Mouse (Mus musculus) thymus, postnatal 0 days (tissue): ENCODE results near the gene Pcyt2. TPM values are rescaled to one million over a fixed set of nuclear protein-coding genes. Genes with fewer than 3 reads are reported as not detected.

Experiments used
- DNase-seq: peaks from one replicate; pipeline ENCODE4 v3.0.0-alpha.2; 2015; ENCODE audit warnings: low spot score
- polyA plus RNA-seq: library from polyadenylated mRNA; unstranded; fragments of >200 nt; fragmentation: Nextera tagmentation; extraction: Ambion mirVana; gene quantifications from 2 replicates; pipeline ENCODE4 v1.2.1, GENCODE M21; 2015

Gene Pcyt2
- polyA plus RNA-seq, 1 experiment from 2014 or later: 114 TPM

- DNase-seq: no peak
Observed at GRCm38 (mm10) chr11:120618619-120619535, 1.1 kb upstream of the Pcyt2 start.

GRCm38 (mm10) chr11:120616617-120617294 lies 980 bp downstream of the Pcyt2 start:
- no peak for DNase-seq

DNA sequence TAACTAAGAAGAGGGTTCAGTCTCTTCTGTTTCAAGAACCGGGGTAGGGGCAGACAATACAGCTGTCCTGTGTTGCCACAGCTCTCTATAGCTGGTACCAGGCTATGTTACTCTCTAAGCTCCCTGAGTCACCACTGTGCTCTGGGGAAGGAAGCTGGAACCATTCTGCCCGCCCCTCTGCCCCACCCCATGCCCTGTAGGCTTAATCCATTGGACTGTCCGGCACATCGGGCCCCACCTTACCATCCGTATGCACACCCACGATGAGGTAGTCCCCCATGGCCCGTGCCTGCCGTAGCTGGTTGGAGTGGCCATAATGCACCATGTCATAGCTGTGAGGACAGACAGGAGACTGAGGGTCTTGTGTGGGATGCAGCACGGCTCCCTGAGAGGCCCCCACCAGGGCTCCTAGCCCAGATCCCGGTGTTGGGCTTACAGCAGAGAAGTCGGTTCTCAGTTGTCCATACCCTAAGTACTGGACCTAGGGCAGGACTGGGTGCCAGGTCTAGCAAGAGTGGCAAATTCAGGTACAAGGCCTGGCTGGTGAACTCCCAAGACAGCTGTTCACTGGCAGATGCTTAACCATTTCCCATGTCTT lies 2.0 kb downstream of the Pcyt2 start:
- no peak for DNase-seq

GRCm38 (mm10) chr11:120615167-120615566 lies 2.6 kb downstream of the Pcyt2 start:
- no peak for DNase-seq

DNA sequence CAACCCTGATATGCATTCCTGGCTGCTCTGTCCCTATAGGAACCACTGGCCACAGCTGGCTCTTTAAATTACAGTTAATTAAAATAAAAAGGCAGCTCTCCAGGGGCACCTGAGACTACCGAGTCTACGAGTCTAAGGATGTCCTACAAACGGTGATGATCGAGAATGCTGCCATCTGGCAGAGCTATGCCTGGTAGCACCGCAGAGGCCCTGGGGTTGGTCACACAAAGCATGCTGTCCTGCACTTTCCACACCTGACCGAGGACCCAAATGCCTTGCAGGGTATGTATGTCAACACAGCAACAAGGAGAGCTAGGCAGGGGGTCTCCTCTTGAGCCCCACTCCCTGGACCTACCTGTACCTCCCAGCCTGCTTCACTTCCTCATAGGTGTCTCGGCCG lies 3.8 kb downstream of the Pcyt2 start:
- no peak for DNase-seq

DNA sequence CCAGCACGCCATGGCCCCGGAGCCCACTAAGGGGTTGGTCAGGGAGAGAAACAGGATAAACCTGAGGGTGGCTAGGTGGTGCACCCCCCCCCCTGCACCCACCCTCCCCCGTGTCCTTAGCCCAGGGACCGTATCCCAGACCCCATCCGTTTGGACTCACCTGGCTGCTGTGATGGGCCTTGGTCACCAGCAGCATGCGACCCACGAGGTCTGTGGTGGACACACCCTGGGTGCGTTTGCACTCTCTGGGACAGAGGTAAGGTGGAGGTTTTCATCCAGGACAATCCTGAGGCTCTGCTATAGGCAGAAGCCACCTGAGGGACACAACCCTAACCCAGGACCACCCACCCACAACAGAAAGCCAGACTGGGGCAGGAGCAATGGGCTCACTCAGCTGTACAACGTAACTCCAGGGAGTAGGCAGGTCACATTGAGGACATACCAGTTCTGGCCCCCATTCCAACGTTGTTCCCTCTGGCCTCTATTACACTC lies 4.2 kb downstream of the Pcyt2 start:
- DNase-seq: no peak

GRCm38 (mm10) chr11:120612763-120613162 lies 5.0 kb downstream of the Pcyt2 start:
- DNase-seq: peak; percentile 75

DNA sequence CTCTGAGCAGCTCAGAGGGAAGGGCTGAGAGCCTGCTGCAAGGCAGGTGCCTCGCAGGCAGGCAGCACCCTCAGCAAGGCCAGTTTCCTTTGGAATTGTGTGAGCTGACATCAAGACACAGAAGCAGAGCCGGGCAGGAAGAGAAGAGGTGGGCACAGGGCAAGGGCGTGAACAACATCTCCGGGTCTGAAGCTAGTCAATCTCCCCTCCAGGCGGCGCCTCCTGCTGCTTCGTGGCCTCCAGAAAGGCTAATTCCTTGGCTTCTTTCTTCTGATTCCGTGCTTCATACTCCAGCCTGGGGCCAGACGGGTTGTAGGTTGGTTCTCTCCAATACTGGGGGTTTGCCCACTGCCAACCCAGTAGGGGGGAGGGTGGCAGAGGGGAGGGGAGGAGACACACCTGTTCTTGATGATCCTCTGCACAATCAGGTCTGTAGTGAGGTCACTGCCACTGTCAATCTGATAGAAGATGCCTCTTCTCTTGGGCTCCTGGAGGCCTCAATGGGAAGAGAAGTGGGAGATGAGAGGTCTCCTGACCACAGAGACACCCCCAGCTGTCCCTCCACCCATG lies 7.2 kb downstream of the Pcyt2 start:
- DNase-seq: no peak

DNA sequence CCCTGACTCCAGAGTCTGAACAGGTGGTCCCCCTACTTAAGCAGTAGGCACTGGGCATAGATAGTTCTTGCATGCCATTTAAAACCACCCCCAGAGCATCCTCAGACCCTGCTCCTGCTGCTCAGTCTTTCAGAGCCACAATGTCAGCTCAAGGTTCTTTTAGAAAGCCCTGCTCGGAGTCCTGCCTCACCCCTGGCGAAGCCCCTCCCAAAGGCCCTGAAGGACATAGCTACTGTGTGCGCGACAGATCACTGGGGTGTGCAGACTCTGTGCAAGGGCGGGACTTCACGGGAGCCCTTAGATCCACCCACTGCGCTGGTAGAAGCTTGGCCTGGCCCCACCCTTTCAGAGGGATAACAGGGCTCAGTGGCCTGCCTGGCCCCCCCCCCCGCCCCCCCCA lies 8.5 kb downstream of the Pcyt2 start:
- DNase-seq: no peak

DNA sequence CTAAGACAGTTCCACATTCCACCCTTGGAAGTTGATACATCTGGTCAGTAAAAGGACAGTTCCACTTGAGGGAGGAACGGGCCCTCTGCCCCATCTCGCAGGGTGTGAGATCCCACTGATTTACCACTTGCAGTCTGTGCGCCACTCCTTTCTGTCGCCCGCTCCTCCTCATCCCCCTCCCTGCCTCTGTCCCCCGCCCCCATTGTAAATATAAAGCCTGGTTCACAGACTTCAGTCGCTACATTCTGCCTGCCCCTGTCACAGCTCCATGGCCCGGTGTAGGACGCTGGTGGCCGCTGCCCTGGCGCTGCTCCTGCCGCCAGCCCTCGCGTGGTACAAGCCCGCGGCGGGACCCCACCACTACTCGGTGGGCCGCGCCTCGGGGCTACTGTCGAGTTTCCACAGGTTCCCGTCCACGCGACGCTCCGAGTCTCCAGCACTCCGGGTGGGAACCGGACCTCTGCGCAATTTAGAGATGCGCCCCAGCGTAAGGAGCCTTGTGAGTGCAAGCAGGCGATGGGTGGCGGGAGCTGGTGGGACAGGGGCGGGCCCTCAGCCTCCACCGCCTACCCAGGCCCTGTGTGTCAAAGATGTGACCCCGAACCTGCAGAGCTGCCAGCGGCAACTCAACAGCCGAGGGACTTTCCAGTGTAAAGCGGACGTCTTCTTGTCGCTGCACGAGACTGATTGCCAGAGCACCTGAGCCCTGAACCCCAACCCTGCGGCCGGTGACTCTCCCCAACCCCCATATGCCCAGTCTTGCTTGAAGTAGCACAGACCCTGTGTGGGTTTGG lies 9.3 kb downstream of the Pcyt2 start, which contains the start of gene Npb:
Gene Npb (plus strand): TSS at position 237 of the 794 bp plus-strand sequence.
- no peak for DNase-seq

DNA sequence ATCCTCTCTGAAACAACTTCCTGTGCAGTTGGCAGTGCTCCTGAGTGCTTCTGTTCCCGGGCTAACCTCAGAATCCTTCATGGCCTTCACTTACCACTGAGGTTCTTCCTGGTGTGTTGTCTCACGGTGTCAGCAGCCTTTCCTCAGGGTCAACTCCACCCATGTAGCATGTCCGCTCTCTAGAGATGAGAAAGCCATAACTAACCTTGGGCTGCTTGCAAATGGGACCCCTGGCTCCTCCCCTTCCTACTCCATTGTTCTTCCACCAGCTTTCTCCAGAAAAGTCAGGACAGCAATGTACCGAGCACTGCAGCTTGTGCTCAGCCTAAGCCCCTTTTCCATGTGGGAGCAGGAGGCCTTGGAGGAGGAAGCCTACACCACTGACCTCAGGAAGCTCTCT lies 11.0 kb downstream of the Pcyt2 start:
- no peak for DNase-seq

DNA sequence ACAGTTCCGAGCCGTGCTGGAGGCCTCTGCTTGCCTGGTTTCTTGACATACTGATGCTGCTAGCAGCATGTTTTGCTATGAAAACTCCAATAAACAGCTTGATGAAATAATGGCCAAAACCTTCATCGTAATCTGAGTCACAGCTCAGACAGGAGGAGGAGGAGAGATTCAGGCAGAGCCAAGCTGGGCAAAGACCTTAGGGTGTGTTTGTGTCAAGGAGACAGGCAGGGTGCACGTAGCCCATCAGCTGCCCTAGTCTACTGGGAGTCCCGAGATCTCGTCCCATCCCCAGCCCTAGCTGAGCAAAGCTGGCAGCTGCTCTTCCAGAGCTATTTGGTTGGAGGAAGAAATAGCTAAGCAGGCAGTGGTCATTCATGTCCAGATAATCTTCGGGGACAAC lies 12.1 kb downstream of the Pcyt2 start:
- no peak for DNase-seq

DNA sequence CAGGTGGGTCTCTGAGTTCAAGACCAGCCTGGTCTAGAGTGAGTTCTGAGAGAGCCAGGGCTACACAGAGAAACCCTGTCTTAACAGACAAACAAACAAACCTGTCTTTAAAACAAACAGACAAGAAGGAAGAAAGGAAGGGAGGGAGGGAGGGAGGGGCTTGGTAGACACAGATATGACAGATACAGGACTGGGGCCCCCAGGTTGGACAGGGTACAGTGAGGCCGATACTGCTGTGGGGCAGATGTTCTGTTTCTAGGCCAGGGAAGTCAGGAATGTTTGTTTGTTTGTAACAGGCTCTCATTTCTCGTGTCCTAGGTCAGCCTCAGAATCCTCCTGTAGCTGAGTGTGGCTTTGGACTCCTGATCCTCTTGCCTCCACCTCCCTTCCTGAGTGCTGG lies 14.2 kb downstream of the Pcyt2 start:
- no peak for DNase-seq

GRCm38 (mm10) chr11:120600716-120601115 lies 17.0 kb downstream of the Pcyt2 start:
- DNase-seq: peak; percentile 87

DNA sequence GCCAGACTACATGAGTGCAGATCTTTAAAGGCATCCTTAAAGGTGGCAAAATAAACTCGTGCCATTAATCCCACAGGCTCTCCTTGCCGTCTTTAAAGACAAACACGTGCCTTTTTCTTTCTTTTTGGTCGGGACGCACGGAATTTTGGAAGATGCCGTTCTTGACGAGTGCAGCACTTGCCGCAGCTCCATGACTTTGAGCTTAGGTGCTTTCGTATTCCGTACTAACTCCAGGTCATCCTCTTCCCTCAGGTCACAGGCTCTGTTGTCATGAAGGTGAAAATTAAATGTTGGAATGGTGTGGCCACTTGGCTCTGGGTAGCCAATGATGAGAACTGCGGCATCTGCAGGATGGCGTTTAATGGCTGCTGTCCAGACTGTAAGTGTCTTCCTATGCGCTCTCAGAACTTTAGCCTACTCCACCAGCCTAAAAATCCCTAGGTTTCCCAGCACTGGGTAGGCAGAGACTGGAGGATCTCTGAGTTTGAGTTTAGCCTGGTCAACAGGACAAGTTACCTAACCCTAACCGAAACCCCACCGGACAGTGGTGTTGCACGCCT lies 18.7 kb downstream of the Pcyt2 start:
- DNase-seq: no peak

DNA sequence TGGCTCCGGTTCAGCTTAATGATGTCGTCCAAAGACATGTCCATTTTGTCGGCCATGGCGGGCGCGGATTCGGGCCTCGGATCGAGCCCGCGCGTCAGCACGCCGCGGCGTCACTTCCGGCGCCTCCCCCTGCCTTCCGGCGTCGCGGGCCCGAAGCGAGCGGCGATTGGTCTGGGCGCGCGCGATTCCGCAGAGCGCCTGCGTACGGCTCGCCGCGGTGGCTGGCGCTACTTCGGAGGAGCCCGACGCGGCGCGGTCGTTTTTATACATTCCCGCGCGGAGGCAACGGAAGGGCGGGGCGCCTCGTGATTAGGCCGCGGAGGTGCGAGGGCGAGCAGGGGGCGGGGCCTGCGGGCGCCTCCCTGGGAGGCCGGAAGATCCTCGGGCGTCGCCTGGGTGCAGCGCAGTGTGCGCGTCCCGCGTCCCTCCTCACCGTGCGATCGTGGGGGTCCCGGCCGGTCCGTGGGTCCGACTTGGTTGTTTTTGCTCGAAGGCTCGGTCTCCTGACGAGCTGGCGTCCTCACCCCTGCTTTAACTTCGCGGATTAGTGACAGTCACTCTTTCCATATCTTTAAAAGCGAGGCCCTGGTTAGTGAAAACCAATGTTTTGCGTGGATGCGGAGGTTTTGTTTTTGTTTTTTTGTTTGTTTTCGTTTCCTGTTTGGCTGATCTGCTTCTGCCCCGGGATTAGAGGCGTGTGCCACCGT lies 19.3 kb downstream of the Pcyt2 start, which contains the start of the genes Alyref and Anapc11:
Gene Alyref (minus strand): TSS at position 83 of the 707 bp plus-strand sequence.
Gene Anapc11 (plus strand): TSS at position 139 of the 707 bp plus-strand sequence.
- DNase-seq: peak; percentile 99

DNA sequence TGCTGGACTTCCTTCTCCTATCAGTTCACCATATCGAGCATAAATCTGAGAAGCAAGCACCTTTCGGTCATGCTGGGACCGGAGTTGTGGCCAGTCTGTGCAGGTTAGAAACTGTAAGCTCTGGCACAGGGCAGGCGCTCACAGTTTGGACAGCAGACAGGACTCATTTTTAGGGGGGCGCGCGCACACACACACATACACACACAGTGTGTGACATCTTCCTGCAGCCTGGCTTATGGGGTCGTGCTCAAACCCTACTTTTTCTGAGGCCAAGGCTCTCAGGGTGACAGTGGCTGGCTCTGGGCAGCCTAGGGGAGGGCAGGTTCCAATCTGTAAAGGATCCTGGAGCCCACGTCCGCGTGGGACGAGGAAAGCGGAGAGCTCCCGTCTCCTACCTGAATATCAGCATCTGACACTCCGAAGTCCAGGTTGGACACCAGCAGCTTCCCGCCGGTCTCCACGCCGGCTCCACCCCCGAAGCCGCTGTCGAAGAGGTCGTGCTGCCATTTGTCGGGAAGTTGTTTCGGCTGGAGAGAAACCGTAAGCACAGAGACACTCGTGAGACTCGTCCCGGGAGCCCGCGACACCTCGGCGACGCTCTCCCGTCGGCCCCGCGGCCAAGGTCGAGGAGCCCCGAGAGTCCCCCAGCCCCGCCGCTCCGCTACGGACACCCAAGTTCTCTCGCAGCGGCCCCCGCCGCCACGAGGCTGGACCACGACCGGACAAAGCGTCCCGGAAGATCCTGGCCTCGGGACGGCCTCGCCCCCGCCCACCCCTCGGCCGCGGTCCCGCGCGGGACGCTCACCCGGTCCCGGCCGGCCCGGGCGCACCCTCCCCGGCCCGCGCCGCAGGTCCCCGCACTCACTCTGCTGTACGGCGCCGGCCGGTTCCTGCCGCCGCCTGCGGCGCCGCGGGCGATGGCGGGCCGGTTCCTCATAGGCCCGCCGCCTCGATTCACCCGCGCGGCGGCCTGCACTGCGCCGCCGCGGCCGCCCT lies 20.2 kb downstream of the Pcyt2 start:
- no peak for DNase-seq

- no peak for DNase-seq
Observed at GRCm38 (mm10) chr11:120588531-120588930, 29.2 kb downstream of the Pcyt2 start.
